In the genomic region with DNA sequence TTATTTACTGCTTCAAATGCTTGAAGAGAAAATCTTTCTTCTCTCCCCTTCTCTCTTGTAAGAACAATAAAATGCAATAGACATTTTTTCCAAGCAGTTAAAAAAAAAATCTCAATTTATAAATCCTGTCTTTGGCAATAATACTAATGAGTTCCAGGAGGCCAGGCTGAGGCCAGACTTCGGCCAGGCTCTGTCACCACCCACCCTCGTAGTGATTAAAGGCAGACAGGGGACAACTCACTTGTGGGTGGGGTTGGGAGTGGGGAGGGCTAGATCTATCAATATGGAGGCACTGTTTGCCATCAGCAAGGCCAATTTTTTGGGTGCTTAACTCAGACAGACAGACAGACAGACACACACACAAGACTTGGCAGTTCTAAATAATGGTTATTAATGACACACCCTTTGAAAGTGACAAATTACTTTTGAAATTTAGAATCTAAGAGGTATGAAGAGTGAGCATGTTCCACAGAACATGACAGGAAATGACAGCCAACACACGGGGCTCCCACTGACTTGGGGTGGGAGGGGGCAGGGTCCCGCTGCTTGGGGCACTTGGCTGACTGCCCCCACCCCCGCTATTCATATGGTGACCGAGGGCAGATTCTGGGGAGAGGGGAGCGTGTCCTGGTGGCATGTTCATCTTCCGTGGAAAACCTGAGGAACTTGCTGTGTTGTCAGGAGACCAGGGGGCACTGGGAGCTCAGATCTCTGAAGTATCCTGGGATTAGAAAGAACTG, we compare ENCODE assay signal across 15 mouse cellular contexts.
DNase-seq lines count a peak whose midpoint lies in the region; ATAC-seq and TF ChIP-seq lines count a peak whose summit lies in the region.
"Had no signal": no experiment of that assay in that cellular context is flagged by ENCODE, and none has a peak within 500 bp of the region (broad histone marks: within the 10 kb centered on the region; RNA-seq: fewer than 3 reads in every experiment).

No protein-coding gene starts in this region.

- no peak for TF ChIP-seq CTCF in lung, postnatal 0 days (IDR thresholded peaks at IDR 0.05)
- no peak for TF ChIP-seq CTCF in lung, adult 2 months (IDR thresholded peaks at IDR 0.05; ENCODE audit: insufficient read depth, low read length)
- TF ChIP-seq CTCF in forebrain, postnatal 0 days (IDR thresholded peaks at IDR 0.05; ENCODE audit: low read depth) = no peak

- no peaks in the 10 kb centered on the region for H3K4me1 ChIP-seq in lung, postnatal 0 days (ENCODE audit: insufficient read depth, low read depth, low read length)
- no peaks in the 10 kb centered on the region for H3K4me1 ChIP-seq in lung, adult 2 months (ENCODE audit: control insufficient read depth, insufficient read depth, low read length)
- peaks cover 8% of the 10 kb centered on the region; the same call in 1 of the 2 replicates for H3K4me1 ChIP-seq in embryonic facial prominence, embryonic 11.5 days (ENCODE audit: control insufficient read depth, insufficient read depth, low read length)
- 0 out of 2 replicates have a peak, but pooled peaks cover 19% of the 10 kb centered on the region for H3K4me1 ChIP-seq in forebrain, postnatal 0 days (ENCODE audit: insufficient read depth)
- peaks cover 77% of the 10 kb centered on the region for H3K4me1 ChIP-seq in limb, embryonic 14.5 days (ENCODE audit: control insufficient read depth, insufficient read depth, low read length)

- TF ChIP-seq POLR2A in lung, adult 2 months (IDR thresholded peaks at IDR 0.05; ENCODE audit: borderline replicate concordance, extremely low read depth, low read depth, low read length) = no peak
- TF ChIP-seq POLR2A in limb, embryonic 14.5 days (IDR thresholded peaks at IDR 0.05; ENCODE audit: borderline replicate concordance, extremely low read depth, insufficient read depth, insufficient read length) = no peak

- H3K27ac ChIP-seq in lung, postnatal 0 days (ENCODE audit: low read length) = no peak overlapping the region
- no peak overlapping the region for H3K27ac ChIP-seq in embryonic facial prominence, embryonic 11.5 days (replicated peaks; ENCODE audit: low read depth, low read length)
- peak overlapping the region; percentile 29; the same call in 1 of the 2 replicates for H3K27ac ChIP-seq in forebrain, postnatal 0 days (ENCODE audit: low read depth, low read length)
- peak overlapping the region; percentile 75 for H3K27ac ChIP-seq in limb, embryonic 14.5 days (replicated peaks; ENCODE audit: low read depth, low read length)
- H3K27ac ChIP-seq: layer of hippocampus, adult 2 months; stomach, postnatal 0 days had no signal

- no peak overlapping the region for H3K9ac ChIP-seq in lung, postnatal 0 days (replicated peaks; ENCODE audit: low read depth)
- no peak overlapping the region for H3K9ac ChIP-seq in embryonic facial prominence, embryonic 11.5 days (replicated peaks; ENCODE audit: low read length)
- no peak overlapping the region for H3K9ac ChIP-seq in forebrain, postnatal 0 days
- no peak overlapping the region for H3K9ac ChIP-seq in limb, embryonic 14.5 days (ENCODE audit: low read depth, low read length, severe bottlenecking)

- no peak for TF ChIP-seq EP300 in lung, postnatal 0 days (IDR thresholded peaks at IDR 0.05)

- H3K4me3 ChIP-seq in lung, postnatal 0 days (ENCODE audit: low read depth, low read length) = no peak overlapping the region
- H3K4me3 ChIP-seq in lung, adult 2 months (replicated peaks; ENCODE audit: extremely low read depth, low read depth, low read length) = no peak overlapping the region
- H3K4me3 ChIP-seq in embryonic facial prominence, embryonic 11.5 days (ENCODE audit: low read depth, low read length) = no peak overlapping the region
- H3K4me3 ChIP-seq in forebrain, postnatal 0 days (ENCODE audit: low read depth, low read length) = no peak overlapping the region
- H3K4me3 ChIP-seq in limb, embryonic 14.5 days (replicated peaks; ENCODE audit: low read length) = no peak overlapping the region
- H3K4me3 ChIP-seq: erythroblast, embryonic 14.5 days; layer of hippocampus, adult 2 months had no signal

- H3K9me3 ChIP-seq in lung, postnatal 0 days (ENCODE audit: low read length) = no peaks in the 10 kb centered on the region
- H3K9me3 ChIP-seq in embryonic facial prominence, embryonic 11.5 days (replicated peaks; ENCODE audit: control insufficient read depth, low read length) = no peaks in the 10 kb centered on the region
- no peaks in the 10 kb centered on the region for H3K9me3 ChIP-seq in forebrain, postnatal 0 days (ENCODE audit: low read length)
- no peaks in the 10 kb centered on the region for H3K9me3 ChIP-seq in limb, embryonic 14.5 days (ENCODE audit: control insufficient read depth, low read length)

- H3K36me3 ChIP-seq in lung, postnatal 0 days (ENCODE audit: insufficient read depth, low read length) = peaks cover 4% of the 10 kb centered on the region; the same call in 1 of the 2 replicates
- H3K36me3 ChIP-seq in embryonic facial prominence, embryonic 11.5 days (replicated peaks; ENCODE audit: control insufficient read depth, insufficient read depth, low read depth, low read length) = no peaks in the 10 kb centered on the region
- peaks cover 18% of the 10 kb centered on the region for H3K36me3 ChIP-seq in forebrain, postnatal 0 days (ENCODE audit: insufficient read depth)
- H3K36me3 ChIP-seq in limb, embryonic 14.5 days (ENCODE audit: control insufficient read depth, insufficient read depth, low read length) = peaks cover 8% of the 10 kb centered on the region; the same call in 1 of the 2 replicates

- no peak for ATAC-seq in lung, postnatal 0 days
- no peak for ATAC-seq in embryonic facial prominence, embryonic 11.5 days (replicated peaks; ENCODE audit: insufficient number of reproducible peaks, low FRiP score, low TSS enrichment, low read depth)
- ATAC-seq in forebrain, postnatal 0 days = no peak
- ATAC-seq in limb, embryonic 14.5 days (ENCODE audit: low FRiP score, low read depth) = no peak
- no peak for ATAC-seq in megakaryocyte, adult 5-6 weeks (ENCODE audit: poor library complexity, severe bottlenecking)

- 66% methylated on average over 8 of the region's 8 CpGs for WGBS in lung, postnatal 0 days
- WGBS in lung, adult 2 months = 61% methylated on average over 8 of the region's 8 CpGs
- WGBS in embryonic facial prominence, embryonic 11.5 days = 42% methylated on average over 8 of the region's 8 CpGs
- WGBS in forebrain, postnatal 0 days = 39% methylated on average over 8 of the region's 8 CpGs
- WGBS in limb, embryonic 14.5 days = 17% methylated on average over 8 of the region's 8 CpGs

- DNase-seq in lung, postnatal 0 days (ENCODE audit: low spot score) = peak; percentile 28
- no peak for DNase-seq in lung, adult 2 months
- peak; percentile 40 for DNase-seq in embryonic facial prominence, embryonic 11.5 days (ENCODE audit: low spot score)
- DNase-seq in forebrain, postnatal 0 days = no peak
- peak; percentile 57 for DNase-seq in limb, embryonic 14.5 days (ENCODE audit: low spot score)
- no peak for DNase-seq in gastrocnemius, postnatal 4 days (ENCODE audit: low spot score in 2 of 2)
- DNase-seq in left cerebral cortex, adult 9 months (ENCODE audit: low spot score in 2 of 2) = no peak
- DNase-seq: adrenal gland, postnatal 25 days; B cell, adult 2 months; cerebellum, postnatal 14 days; kidney, adult 8-10 months had no signal

- no peaks in the 10 kb centered on the region for H3K27me3 ChIP-seq in lung, postnatal 0 days (replicated peaks; ENCODE audit: insufficient read depth, low read length)
- H3K27me3 ChIP-seq in embryonic facial prominence, embryonic 11.5 days (ENCODE audit: control insufficient read depth, insufficient read depth, low read length) = no peaks in the 10 kb centered on the region
- H3K27me3 ChIP-seq in forebrain, postnatal 0 days (ENCODE audit: insufficient read depth, low read length) = no peaks in the 10 kb centered on the region
- no peaks in the 10 kb centered on the region for H3K27me3 ChIP-seq in limb, embryonic 14.5 days (ENCODE audit: control insufficient read depth, insufficient read depth, low read length)

- H3K4me2 ChIP-seq in lung, postnatal 0 days (replicated peaks; ENCODE audit: low read depth, low read length) = no peak overlapping the region
- H3K4me2 ChIP-seq in embryonic facial prominence, embryonic 11.5 days (ENCODE audit: low read depth, low read length) = no peak overlapping the region
- no peak overlapping the region for H3K4me2 ChIP-seq in forebrain, postnatal 0 days (ENCODE audit: low read depth)
- 0 out of 2 replicates have a peak overlapping the region, but pooled peaks have one; percentile 2 for H3K4me2 ChIP-seq in limb, embryonic 14.5 days (replicated peaks; ENCODE audit: low read depth, low read length, severe bottlenecking)

Comparison
In these comparisons a context has a peak if more than half of its experiments do, and no peak if none do; other contexts are left out.
1. DNase-seq: peak in lung, postnatal 0 days (single experiment), embryonic facial prominence, embryonic 11.5 days (single experiment) and limb, embryonic 14.5 days (single experiment); none in lung, adult 2 months (single experiment), forebrain, postnatal 0 days (single experiment), gastrocnemius, postnatal 4 days (0 of 2) and left cerebral cortex, adult 9 months (0 of 2).
2. H3K27ac ChIP-seq: peak in forebrain, postnatal 0 days (single experiment) and limb, embryonic 14.5 days (single experiment); none in lung, postnatal 0 days (single experiment) and embryonic facial prominence, embryonic 11.5 days (single experiment).